Mouse (Mus musculus) thymus, postnatal 14 days (tissue): Measurements from ENCODE around the gene Fxyd3.

Experiments used
- DNase-seq: peaks from one replicate; pipeline ENCODE4 v3.0.0; 2021

Fxyd3 gene

DNA sequence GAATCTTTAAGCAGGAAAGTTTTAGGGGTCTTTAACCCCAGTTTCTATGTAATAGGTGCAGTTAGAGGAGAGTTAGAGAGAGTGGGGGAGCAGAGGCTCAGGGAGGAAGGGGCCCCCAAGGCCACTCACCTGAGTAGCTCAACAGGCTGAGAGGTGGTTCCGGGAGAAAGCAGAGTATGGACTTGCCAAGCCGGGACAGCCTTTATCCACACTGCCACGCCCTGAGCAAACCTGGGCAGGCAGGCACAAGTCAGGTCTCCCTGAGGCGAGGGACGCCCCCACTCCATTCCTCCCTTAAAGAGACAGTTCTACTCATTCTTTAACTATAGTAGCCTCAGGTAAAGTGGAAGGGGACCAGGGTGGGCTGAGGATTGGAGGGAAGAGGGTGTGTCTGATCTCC, at the start of gene Fxyd3:
Gene Fxyd3, minus strand, starts transcription at position 213 of the 400 bp plus-strand sequence.
- no peak for DNase-seq

DNA sequence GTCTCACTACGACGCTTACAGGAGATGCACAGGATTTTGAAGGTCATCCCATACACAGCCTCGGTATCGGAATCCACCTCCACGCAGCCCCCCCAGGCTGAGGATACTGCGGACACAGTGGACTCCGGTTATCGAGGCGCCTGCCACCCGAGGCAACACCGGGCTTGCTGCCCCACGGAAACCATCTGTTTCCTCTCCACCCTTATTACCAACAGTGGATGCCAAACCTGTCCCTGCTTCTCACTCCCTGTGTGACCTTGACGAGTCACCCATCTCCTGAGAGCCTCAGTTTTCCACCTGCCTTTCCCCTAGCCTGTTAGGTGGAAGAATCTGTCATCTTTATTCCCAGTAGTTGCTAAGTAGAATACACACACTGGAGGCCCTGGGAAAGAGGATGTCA, 48.6 kb upstream of the Fxyd3 start:
- DNase-seq = no peak

GRCm38 (mm10) chr7:31124381-31124780, 47.9 kb upstream of the Fxyd3 start:
- no peak for DNase-seq

- no peak for DNase-seq
Measured at GRCm38 (mm10) chr7:31123697-31124096, 47.2 kb upstream of the Fxyd3 start.

GRCm38 (mm10) chr7:31122641-31123631, 46.4 kb upstream of the Fxyd3 start:
- no peak for DNase-seq

DNA sequence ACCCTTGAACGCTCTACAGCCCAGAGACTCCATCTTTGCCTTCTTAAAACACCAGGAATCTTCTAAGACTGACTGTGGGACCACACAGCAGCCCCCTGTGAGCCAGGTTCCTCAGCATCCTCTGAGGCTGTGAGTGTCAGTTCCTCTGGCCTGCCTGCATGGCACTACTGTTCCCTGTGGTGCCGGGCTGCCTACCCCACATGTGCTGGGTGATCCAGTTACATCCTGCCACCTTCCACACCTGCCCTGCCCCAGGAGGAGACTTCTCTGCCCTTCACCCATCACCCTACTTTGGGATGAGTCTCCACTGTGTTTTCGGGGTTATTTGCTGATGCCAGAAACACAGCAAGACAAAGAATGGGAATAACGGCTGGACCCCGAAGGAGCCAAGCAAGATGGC, 43.1 kb upstream of the Fxyd3 start:
- DNase-seq = no peak

DNA sequence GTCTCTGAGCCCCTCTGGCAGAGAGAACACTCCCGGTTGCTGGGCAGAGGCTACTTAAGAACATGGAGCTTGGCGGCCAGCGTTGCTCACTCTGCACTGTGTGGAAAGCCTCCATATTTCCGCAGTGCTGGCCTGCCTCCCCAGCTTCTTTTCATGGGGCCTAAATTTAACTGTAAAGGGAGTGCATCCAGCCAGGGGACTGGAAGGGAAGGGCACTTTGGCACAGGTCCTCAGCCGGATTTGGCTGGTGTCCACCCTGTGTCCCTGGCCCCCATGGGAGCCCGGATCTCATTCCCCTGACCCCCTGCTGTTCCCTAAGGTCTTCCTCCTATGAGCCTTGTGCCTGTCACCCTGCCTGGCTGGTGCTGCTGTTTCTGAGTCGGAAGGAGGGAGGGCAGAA, 42.0 kb upstream of the Fxyd3 start:
- no peak for DNase-seq

GRCm38 (mm10) chr7:31117465-31117864, 41.0 kb upstream of the Fxyd3 start:
- DNase-seq = no peak

GRCm38 (mm10) chr7:31116721-31117145, 40.2 kb upstream of the Fxyd3 start:
- no peak for DNase-seq

GRCm38 (mm10) chr7:31115587-31116043, 39.1 kb upstream of the Fxyd3 start:
- DNase-seq = no peak

DNA sequence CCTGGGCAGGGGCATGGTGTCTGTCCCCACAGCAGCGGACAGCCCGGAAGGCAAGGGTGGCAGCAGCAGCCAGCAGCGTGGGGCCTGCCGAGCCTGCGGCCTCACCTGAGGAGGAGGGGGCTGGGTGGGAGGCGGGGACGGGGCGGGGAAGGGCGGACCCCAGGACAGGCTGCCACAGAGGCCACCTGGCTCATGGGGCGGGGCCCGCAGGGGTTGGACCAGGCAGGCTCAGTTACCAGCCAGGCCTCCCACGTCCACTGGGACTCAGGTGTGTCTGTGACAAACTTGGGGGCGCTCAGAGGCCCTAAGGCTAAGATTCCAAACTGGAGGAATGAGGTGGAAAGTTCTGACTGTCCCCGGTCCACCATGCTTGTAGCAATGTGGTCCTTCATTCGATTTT, 38.7 kb upstream of the Fxyd3 start, which contains the start of gene Hpn:
Gene Hpn, minus strand, starts transcription at position 109 of the 400 bp plus-strand sequence.
- DNase-seq = no peak

DNA sequence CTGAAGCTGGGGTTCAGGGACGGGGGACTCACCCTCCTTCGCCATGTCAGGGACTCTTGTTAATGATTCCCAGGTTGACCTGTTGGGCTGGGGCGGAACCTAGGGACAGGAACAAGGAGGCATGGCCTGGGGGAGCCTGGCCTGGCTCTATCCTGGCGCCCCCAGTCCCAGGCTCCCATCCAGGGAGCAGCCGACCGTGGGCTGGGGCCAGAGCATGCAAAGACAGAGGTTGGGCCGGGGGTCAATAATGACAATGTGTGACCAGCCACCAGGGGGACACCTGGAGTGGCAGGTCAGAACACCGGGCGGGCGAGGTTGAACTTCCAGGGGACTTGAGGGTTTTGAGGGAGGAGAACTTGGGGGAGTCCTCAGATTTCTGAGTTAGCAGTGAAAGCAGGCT, 38.1 kb upstream of the Fxyd3 start:
- DNase-seq = no peak

- no peak for DNase-seq
Measured at GRCm38 (mm10) chr7:31113800-31114199, 37.3 kb upstream of the Fxyd3 start.

DNA sequence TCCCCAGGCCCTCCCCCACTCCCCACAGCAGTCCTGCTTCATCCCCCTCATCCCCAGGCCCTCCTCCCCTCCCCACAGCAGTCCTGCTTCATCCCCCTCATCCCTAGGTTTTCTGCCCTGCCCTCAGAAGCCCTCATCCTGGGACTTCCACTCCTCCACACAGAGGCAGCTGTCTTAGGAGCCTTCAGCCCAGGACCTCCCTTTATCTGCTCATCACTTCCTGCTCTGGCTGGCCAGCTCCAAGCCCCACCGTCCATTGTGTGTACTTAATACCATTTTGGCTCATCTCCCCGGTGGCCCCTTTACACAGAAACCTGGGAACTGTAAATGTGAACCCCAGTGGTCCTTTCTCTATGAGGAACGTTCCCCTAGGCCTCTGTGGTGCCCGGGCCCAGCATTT, 35.5 kb upstream of the Fxyd3 start:
- no peak for DNase-seq

GRCm38 (mm10) chr7:31110861-31111385, 34.4 kb upstream of the Fxyd3 start:
- no peak for DNase-seq

DNA sequence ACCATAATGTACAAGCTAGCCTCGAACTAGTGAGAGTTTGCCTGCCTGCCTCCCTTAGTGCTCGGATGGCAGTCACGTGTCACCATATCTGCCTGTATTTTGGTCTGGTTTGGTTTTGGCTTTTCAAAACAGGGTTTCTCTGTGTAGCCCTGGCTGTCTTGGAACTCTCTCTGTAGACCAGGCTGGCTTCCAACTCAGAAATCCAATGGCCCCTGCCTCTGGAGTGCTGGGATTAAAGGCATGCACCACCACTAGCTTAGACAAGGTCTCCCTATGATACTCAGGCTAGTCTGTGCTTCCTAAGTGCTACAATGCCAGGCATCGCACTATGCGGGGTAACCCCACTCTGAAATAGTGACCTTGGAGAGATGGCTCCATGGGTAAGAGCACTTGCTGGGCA, 33.3 kb upstream of the Fxyd3 start:
- no peak for DNase-seq

GRCm38 (mm10) chr7:31109091-31109490, 32.6 kb upstream of the Fxyd3 start:
- no peak for DNase-seq

DNA sequence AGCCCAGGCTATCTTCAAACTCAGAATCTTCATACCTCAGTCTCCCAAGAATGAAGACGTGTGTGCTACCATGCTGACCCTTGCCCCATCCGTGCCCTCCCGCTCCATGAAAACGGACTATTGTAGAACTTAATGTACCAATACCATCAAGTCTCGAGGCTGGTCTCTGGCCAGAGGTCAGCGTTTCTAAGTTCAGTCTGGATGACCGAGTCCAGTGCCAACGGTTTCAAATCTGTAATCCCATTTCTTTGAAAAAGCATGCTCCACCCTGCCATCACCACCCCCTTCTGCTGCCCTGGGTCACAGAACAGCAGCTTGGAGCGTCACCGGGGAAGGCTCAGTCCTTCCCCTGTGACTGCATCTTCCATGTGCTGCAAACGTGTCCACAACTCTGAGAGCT, 31.3 kb upstream of the Fxyd3 start:
- no peak for DNase-seq

GRCm38 (mm10) chr7:31106166-31106565, 29.7 kb upstream of the Fxyd3 start:
- peak; percentile 31 for DNase-seq

DNA sequence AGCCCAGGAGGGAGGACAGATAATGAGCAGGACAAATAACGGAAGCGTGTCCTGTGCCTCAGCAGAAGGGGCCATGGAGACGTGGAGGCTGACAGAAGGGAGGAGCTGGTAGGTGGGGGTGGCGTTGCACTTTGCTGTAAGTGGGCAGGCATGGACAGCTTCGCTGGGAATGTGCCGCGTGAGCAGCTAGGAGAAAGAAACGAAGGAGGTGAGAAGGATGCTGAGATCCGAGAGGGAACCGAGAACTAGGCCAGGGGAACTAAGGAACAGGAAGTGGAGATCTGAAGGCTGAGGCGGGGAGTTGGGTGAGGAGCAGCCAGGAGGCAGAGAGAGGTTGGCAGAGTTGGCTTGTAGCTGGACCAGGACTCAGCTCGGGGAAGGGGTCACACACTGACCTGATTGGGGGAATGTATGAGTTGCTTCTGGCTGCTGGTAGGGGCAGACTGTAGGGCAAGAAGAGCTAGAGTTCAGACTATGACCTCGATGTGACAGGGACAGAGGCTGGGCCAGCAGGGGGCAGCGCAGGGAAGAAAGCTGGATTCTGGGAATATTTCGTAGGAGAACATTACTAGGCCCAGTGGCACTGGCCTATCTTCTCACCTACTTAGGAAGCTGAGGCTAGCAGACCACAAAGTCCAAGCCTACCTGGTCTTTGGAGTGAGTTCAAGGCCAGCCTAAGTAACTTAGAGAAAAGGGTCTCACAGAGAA, 28.7 kb upstream of the Fxyd3 start:
- DNase-seq = peak; percentile 49

GRCm38 (mm10) chr7:31100786-31101185, 24.3 kb upstream of the Fxyd3 start:
- DNase-seq = no peak

DNA sequence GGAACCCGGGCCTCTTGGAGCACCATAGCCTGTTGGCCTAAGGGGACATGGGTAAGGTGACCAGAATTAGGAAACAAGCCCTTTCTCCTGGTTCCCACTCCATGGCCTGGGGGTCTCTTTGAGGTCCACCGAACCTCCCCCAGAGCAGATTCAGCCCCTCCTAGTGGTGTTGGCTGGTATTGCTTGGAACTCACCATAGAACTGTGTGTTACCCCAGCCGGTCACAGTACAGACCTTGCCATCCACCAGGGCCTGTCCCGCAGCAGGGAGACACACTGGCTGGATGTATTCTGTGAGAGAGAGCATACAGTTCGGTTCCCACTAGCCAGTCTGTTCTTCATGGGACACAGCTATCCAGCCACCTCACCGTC, 23.1 kb upstream of the Fxyd3 start:
- peak; percentile 27 for DNase-seq
